Mouse (Mus musculus) embryo, embryonic 11 days (tissue): ENCODE measurements around the gene Psmc6.

Experiments
- DNase-seq: peaks from one replicate; pipeline ENCODE4 v3.0.0-alpha.2; 2015

Psmc6 gene

GRCm38 (mm10) chr14:45329589-45330181, at the start of gene Psmc6:
Gene Psmc6 (plus strand): TSS chr14:45329788.
- DNase-seq = peak; percentile 95

DNA sequence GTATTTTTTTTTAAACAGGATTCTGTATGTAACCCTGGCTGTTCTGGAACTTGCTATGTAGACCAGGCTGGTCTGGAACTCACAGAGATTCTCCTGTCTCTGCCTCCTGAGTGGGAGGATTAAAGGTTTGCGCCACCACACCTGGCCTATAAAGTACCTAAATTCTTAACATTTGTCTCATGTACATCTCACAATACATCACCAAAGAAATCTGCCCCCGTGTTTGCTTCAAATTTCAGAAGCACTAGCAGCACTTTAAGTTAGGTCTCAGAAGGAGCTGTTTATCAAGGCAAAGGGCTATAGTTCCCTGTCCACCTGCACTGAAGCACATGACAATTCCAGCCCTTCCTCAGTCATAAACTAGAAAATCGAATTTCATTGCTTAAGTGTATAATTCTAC, 47.5 kb upstream of the Psmc6 start:
- DNase-seq = no peak

DNA sequence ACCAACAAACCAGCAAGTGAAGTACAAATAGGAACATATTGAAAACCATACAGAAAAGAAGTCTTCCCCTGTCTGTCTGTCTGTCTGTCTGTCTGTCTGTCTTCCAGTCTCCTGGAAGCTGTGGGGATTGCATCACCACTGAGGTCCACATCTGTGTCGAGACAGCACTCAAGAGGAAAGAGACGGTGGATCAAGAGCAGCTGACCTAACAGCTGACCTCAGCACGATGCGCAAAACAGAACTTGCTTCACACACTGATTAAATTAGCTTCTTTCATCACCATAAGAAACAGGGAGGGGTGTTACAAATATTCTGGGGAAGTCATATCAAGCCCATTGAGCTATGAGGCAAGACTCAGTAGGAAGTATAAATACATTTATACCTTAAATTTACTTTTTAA, 38.0 kb upstream of the Psmc6 start:
- DNase-seq = no peak

- no peak for DNase-seq
These were observed 25.6 kb upstream of the Psmc6 start for GRCm38 (mm10) chr14:45303939-45304338.

GRCm38 (mm10) chr14:45304389-45304788, 25.2 kb upstream of the Psmc6 start:
- no peak for DNase-seq

- DNase-seq = no peak
These were observed 23.7 kb upstream of the Psmc6 start for GRCm38 (mm10) chr14:45305852-45306251.

DNA sequence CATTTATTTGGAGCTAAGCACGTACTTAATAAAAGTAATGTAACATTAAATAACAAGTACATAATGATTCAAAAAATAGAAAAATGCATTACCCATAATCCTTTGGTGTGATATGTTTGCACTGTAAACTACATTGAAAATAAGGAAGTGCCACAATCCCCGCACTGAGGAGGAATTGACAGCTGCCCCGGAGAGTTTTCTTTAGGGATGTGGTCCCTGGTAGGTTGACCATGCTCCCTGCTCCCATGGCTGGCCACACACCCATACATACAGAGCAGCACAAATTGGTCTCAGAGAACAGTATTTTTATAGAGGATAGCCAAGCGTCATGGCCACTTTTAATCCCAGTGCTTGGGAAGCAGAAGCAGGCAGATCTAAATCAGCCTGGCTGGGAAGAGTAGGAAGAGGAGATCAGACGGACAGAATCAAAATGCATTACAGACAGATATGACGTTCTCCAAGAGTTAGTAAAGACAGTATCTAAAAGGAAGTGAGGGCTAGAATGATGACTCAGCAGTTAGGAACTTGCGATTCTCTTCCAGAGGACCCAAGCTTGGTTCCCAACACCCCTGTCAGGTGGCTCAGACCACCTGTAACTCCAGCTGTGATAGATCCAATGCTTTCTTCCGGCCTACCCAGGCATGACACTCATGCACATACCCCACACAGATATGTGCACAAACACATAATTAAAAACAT, 21.8 kb upstream of the Psmc6 start:
- DNase-seq = no peak

DNA sequence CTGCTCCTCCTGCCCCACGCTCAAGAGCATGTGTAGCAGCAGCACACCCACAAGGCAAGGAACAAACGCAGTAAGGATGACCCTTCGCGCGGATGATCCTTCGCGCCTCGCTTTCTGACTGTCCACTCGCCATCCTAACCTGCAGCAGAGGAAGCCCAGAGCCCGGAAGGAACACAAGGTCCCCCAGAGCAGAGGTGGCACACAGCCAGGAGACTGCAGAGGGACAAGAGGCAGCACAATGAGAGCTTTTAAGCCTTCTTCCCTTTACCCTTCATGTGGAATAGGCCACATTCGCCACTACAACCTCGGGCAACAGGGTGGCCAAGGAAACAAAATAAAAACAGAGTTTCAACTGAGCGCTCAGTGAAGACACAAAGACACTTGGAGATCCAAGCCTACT, 19.9 kb upstream of the Psmc6 start:
- DNase-seq = no peak

- no peak for DNase-seq
These were observed 19.5 kb upstream of the Psmc6 start for GRCm38 (mm10) chr14:45310101-45310500.

DNA sequence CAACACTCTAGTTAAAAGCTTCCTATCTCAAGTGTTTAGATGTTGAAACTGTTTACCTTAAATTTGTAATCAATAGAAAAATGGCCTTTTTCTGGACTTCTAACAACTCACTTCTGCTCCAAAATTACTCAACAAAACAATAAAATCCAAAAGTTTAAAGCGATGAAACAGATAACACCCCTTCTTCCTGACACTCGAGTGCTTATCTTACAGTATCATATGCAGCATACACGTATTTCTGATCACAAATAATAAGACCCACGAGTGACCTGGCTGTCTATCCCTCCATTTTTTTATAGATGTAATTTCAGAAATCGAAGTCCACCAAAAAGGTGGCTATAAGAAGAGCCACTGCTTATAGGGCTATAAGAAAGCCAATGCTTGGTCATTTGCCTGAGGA, 12.7 kb upstream of the Psmc6 start:
- no peak for DNase-seq

GRCm38 (mm10) chr14:45317921-45318411, 11.6 kb upstream of the Psmc6 start:
- no peak for DNase-seq

DNA sequence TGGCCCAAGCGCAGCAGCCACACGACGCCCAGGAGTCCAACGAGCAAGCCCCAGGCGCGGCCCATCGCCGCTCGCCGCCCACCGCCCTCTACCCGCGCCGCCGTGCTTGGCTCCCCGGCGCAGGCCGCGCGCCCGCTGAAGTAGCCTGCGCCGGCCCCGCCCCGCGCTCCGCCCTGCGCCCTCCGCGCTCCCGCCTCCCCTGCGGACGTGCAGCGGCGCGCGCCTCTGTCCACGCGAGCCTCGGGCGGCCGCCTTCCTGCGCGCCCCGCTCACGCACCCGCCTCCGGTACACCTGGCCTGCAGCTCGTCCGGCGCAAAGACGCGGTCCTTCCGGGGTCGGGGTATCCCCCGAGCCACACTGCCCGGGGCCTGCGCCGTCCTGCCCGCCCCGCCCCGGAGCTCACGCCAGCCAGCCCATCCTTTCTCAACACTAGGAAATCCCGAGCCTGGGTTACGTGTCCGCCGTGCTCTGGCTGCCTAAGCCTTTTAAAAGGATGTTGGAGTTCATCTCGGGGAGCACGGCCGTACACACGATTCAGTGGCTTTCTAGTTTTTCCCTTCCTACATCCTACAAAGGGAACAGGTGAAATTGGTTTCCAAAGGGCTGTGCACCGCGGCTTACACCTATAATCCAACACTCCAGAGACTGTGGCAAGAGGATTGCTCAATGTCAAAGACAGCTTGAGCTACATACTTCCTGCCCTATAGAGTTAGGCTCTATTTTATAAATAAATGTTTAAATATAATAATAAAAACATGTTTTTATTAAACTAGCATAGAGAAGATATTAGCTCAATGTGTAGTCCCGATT, 11.0 kb upstream of the Psmc6 start, which contains the start of gene Ero1l:
Ero1l (minus strand) TSS at position 346 of the 811 bp plus-strand sequence.
- DNase-seq = peak; percentile 94

- no peak for DNase-seq
These were observed 10.4 kb upstream of the Psmc6 start for GRCm38 (mm10) chr14:45319237-45319610.

DNA sequence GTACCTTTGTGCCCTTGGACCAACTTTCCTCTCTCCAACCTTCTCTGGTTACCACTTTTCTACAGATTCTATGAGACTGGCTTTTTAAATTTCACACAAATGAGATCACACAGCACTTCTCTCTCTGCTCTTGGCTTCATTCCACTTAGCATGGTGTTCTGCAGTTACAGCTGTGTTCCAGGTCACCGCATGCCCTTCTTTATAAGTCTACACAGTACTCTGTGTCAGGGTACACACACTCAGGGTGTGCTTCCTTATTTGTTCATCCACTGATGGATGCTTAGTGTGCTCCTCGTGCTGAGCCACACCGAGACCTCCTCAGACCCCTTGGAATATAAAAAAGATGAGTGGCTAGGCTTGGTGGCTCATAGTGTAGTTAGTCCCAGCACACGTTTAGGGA, 9.5 kb upstream of the Psmc6 start:
- no peak for DNase-seq

DNA sequence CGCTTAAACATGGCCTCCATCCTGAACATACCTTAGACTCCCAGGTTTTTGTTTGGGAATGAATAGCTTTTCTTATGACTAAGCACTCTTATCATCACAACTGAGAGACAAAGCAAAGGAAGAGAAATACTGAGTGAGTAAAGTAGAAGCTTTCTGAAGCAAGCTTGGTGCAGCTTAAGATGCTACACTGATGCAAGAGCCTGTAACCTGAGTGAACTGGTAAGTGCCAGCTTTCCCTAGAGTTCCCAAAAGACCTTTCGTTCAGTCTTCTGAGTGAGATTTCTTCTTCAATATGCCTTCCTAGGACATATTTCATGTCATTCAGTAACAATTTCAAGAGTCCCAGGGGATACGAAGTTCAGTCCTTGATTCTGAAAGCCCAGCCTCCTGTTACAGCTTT, 8.5 kb upstream of the Psmc6 start:
- DNase-seq = no peak

GRCm38 (mm10) chr14:45321622-45322021, 8.0 kb upstream of the Psmc6 start:
- DNase-seq = no peak

- no peak for DNase-seq
These were observed 7.1 kb upstream of the Psmc6 start for GRCm38 (mm10) chr14:45322450-45322849.

DNA sequence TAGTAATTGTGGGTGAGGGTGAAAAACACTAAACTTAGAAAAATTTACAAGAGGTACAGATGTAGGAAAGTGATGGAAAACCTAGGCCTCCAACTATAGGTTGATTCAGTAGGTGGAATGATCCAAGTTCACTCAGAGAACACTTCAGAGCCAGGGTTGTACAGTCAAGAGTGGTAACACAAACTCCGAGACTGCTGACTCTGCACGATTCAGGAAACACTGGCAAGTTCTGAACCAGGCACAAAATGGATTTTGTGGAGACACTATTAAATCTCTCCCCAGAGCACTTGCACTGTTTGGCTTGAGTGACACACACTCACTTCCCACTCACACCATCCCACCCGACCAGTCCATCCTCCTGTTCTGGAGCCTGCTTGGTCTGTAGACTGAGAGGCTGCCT, 6.3 kb upstream of the Psmc6 start:
- no peak for DNase-seq

DNA sequence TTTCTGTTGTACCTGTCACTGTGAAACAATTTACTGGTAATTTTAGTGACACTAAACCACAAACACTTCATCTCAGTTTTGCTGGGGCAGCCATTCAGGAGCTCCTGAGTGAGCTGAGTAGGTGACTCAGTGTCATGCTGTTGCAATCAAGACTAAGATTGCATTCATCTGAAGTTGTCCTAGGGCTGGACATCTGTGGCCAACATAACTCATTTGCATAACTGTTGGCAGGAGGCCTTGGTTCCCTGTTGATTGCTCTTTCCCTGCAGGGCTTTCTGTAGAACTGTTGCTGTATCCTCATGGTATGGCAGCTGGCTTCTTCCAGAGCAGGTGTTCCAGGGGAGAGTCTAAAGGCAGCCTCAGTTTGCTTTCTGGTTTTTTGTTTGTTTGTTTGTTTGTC, 4.1 kb upstream of the Psmc6 start:
- DNase-seq = no peak

- no peak for DNase-seq
These were observed 1.4 kb upstream of the Psmc6 start for GRCm38 (mm10) chr14:45328072-45328713.

GRCm38 (mm10) chr14:45329018-45329588, 485 bp upstream of the Psmc6 start:
- DNase-seq = no peak

DNA sequence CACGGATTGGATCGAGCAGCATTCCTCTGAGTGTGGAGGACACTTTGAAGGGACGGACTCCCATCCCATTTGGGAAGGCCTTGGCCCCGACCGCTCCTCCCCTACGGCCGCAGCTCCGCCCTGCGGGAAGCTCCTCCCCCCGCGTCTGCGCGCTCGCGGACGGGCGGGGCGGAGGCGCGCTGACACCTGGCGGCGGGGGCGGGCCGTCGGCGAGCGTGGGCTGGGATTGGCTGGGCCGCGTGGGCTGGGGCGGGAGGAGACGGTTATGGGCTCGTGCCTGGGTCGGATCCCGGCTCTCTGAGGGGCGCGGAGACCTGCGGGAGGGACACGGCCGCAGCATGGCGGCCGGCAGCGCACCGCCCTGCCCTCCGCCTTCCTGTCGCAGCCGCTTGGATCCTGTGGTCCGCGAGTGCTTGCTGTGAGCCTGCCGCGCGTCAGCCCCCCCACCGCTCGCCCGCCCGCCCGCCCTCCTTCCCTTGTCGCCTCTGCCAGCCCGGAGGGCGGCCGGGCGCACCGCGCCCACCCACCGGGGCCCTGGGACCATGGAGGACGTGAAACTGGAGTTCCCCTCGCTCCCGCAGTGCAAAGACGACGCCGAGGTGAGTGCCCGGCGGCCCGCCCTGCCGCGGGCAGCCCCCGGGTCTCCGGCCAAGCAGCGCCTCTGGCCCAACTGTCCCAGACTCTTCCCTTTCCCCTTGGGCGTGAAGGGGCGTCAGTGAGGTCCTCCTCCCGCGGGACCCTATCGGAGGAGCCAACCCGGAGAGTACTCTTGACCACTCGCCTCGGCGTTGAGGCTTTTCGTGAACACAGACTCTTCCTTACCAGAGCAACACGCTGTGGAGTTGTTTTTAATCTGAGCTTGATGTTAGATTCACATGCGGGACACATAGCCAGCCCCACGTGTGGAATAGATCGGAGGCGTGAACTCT, 21.6 kb downstream of the Psmc6 start, which contains the start of gene Styx:
Styx (plus strand) TSS at position 163 of the 929 bp plus-strand sequence.
- peak; percentile 97 for DNase-seq
